Mouse (Mus musculus): ENCODE results near the gene Kmt2b. TPM values are rescaled to one million over a fixed set of nuclear protein-coding genes. Genes with fewer than 3 reads are reported as not detected.

Gene Kmt2b
- polyA plus RNA-seq, 1 experiment from 2014 or later: 11.7 TPM

GRCm38 (mm10) chr7:30564970-30565571 lies 23.5 kb downstream of the Kmt2b start, which contains the start of gene Igflr1:
Gene Igflr1 (plus strand): TSS chr7:30565427.
- Histone ChIP-seq H3K4me1 (ENCODE audit: control insufficient read depth, insufficient read depth, low read length) (peaks cover under 1% of the 10 kb centered on the region; the same call in 1 of the 2 replicates), H3K27me3 (replicated peaks; ENCODE audit: control insufficient read depth, insufficient read depth, low read length) (no peaks in the 10 kb centered on the region), H3K36me3 (ENCODE audit: control insufficient read depth, insufficient read depth, low read length) (peaks cover 49% of the 10 kb centered on the region), H3K9me3 (ENCODE audit: control insufficient read depth, low read length) (no peaks in the 10 kb centered on the region), H3K4me3 (ENCODE audit: low read depth, low read length) (no peak within 1 kb of the TSS), H3K4me2 (ENCODE audit: low read depth, low read length) (peak within 1 kb of the TSS; percentile 65; the same call in 1 of the 2 replicates), H3K27ac (replicated peaks; ENCODE audit: low read depth, low read length) (no peak within 1 kb of the TSS), H3K9ac (ENCODE audit: low read depth, low read length) (no peak within 1 kb of the TSS)
- DNase-seq (ENCODE audit: low spot score) (no peak), ATAC-seq (ENCODE audit: low read depth) (no peak)
- 94% methylated on average over 12 of the region's 12 CpGs for WGBS

GRCm38 (mm10) chr7:30563906-30564280 lies 24.6 kb downstream of the Kmt2b start:
- Histone ChIP-seq H3K27ac (replicated peaks; ENCODE audit: low read depth, low read length) (peak overlapping the region; percentile 62; the same call in 1 of the 2 replicates), H3K9ac (ENCODE audit: low read depth, low read length) (peak overlapping the region; percentile 85), H3K4me2 (ENCODE audit: low read depth, low read length) (peak overlapping the region; percentile 65), H3K4me1 (ENCODE audit: control insufficient read depth, insufficient read depth, low read length) (peaks cover 4% of the 10 kb centered on the region; the same call in 1 of the 2 replicates), H3K36me3 (ENCODE audit: control insufficient read depth, insufficient read depth, low read length) (peaks cover 37% of the 10 kb centered on the region), H3K9me3 (ENCODE audit: control insufficient read depth, low read length) (no peaks in the 10 kb centered on the region), H3K27me3 (replicated peaks; ENCODE audit: control insufficient read depth, insufficient read depth, low read length) (no peaks in the 10 kb centered on the region), H3K4me3 (ENCODE audit: low read depth, low read length) (peak overlapping the region; percentile 88)
- DNase-seq (ENCODE audit: low spot score) (no peak), ATAC-seq (ENCODE audit: low read depth) (no peak)
- WGBS: 26% methylated on average over 6 of the region's 6 CpGs

GRCm38 (mm10) chr7:30563117-30563905 lies 25.2 kb downstream of the Kmt2b start, which contains the start of the genes U2af1l4, Gm49396 and Psenen:
Gene U2af1l4 (plus strand): TSS chr7:30563301.
Gene Gm49396 (plus strand): TSS chr7:30563344.
Gene Psenen (minus strand): TSS chr7:30563627.
- Histone ChIP-seq H3K27me3 (replicated peaks; ENCODE audit: control insufficient read depth, insufficient read depth, low read length) (no peaks in the 10 kb centered on the region), H3K9me3 (ENCODE audit: control insufficient read depth, low read length) (no peaks in the 10 kb centered on the region), H3K36me3 (ENCODE audit: control insufficient read depth, insufficient read depth, low read length) (peaks cover 31% of the 10 kb centered on the region), H3K4me2 (ENCODE audit: low read depth, low read length) (peak within 1 kb of the TSS; percentile 65), H3K4me1 (ENCODE audit: control insufficient read depth, insufficient read depth, low read length) (peaks cover 10% of the 10 kb centered on the region), H3K27ac (replicated peaks; ENCODE audit: low read depth, low read length) (peak within 1 kb of the TSS; percentile 96), H3K9ac (ENCODE audit: low read depth, low read length) (peak within 1 kb of the TSS; percentile 85), H3K4me3 (ENCODE audit: low read depth, low read length) (peak within 1 kb of the TSS; percentile 88)
- ATAC-seq (ENCODE audit: low read depth) (peak; percentile 89), DNase-seq (ENCODE audit: low spot score) (peak; percentile 99)
- WGBS: under 1% methylated on average over 41 of the region's 45 CpGs

GRCm38 (mm10) chr7:30562526-30563116 lies 25.9 kb downstream of the Kmt2b start:
- Histone ChIP-seq H3K27me3 (replicated peaks; ENCODE audit: control insufficient read depth, insufficient read depth, low read length) (no peaks in the 10 kb centered on the region), H3K4me1 (ENCODE audit: control insufficient read depth, insufficient read depth, low read length) (peaks cover 13% of the 10 kb centered on the region), H3K36me3 (ENCODE audit: control insufficient read depth, insufficient read depth, low read length) (peaks cover 32% of the 10 kb centered on the region), H3K4me2 (ENCODE audit: low read depth, low read length) (peak overlapping the region; percentile 65), H3K4me3 (ENCODE audit: low read depth, low read length) (peak overlapping the region; percentile 88), H3K9ac (ENCODE audit: low read depth, low read length) (peak overlapping the region; percentile 85), H3K27ac (replicated peaks; ENCODE audit: low read depth, low read length) (peak overlapping the region; percentile 69), H3K9me3 (ENCODE audit: control insufficient read depth, low read length) (no peaks in the 10 kb centered on the region)
- 1% methylated on average over 27 of the region's 27 CpGs for WGBS
- DNase-seq (ENCODE audit: low spot score): peak; percentile 34
- no peak for ATAC-seq (ENCODE audit: low read depth)

- Histone ChIP-seq H3K27me3 (replicated peaks; ENCODE audit: control insufficient read depth, insufficient read depth, low read length) (no peaks in the 10 kb centered on the region), H3K4me3 (ENCODE audit: low read depth, low read length) (0 out of 2 replicates have a peak overlapping the region, but pooled peaks have one; percentile 75), H3K4me2 (ENCODE audit: low read depth, low read length) (peak overlapping the region; percentile 83), H3K9ac (ENCODE audit: low read depth, low read length) (no peak overlapping the region), H3K36me3 (ENCODE audit: control insufficient read depth, insufficient read depth, low read length) (peaks cover 36% of the 10 kb centered on the region), H3K9me3 (ENCODE audit: control insufficient read depth, low read length) (no peaks in the 10 kb centered on the region), H3K27ac (replicated peaks; ENCODE audit: low read depth, low read length) (0 out of 2 replicates have a peak overlapping the region, but pooled peaks have one; percentile 63), H3K4me1 (ENCODE audit: control insufficient read depth, insufficient read depth, low read length) (peaks cover 13% of the 10 kb centered on the region)
- WGBS: 75% methylated on average over 2 of the region's 2 CpGs
- no peak for ATAC-seq (ENCODE audit: low read depth)
- DNase-seq (ENCODE audit: low spot score): no peak
Observed at GRCm38 (mm10) chr7:30560296-30560695, 28.2 kb downstream of the Kmt2b start.

- Histone ChIP-seq H3K9ac (ENCODE audit: low read depth, low read length) (peak within 1 kb of the TSS; percentile 71), H3K4me1 (ENCODE audit: control insufficient read depth, insufficient read depth, low read length) (peaks cover 13% of the 10 kb centered on the region), H3K4me3 (ENCODE audit: low read depth, low read length) (peak within 1 kb of the TSS; percentile 75), H3K9me3 (ENCODE audit: control insufficient read depth, low read length) (no peaks in the 10 kb centered on the region), H3K36me3 (ENCODE audit: control insufficient read depth, insufficient read depth, low read length) (peaks cover 36% of the 10 kb centered on the region), H3K4me2 (ENCODE audit: low read depth, low read length) (peak within 1 kb of the TSS; percentile 83), H3K27ac (replicated peaks; ENCODE audit: low read depth, low read length) (0 out of 2 replicates have a peak within 1 kb of the TSS, but pooled peaks have one; percentile 63), H3K27me3 (replicated peaks; ENCODE audit: control insufficient read depth, insufficient read depth, low read length) (no peaks in the 10 kb centered on the region)
- ATAC-seq (ENCODE audit: low read depth) (peak; percentile 89), DNase-seq (ENCODE audit: low spot score) (peak; percentile 99)
- 0% methylated on average over 20 of the region's 20 CpGs for WGBS
Observed at GRCm38 (mm10) chr7:30559443-30559954, 29.0 kb downstream of the Kmt2b start, which contains the start of gene Lin37. Gene Lin37 (minus strand): TSS chr7:30559838.

GRCm38 (mm10) chr7:30558656-30559442 lies 29.7 kb downstream of the Kmt2b start:
- ATAC-seq (ENCODE audit: low read depth) (no peak), DNase-seq (ENCODE audit: low spot score) (no peak)
- Histone ChIP-seq H3K4me2 (ENCODE audit: low read depth, low read length) (peak overlapping the region; percentile 83), H3K4me1 (ENCODE audit: control insufficient read depth, insufficient read depth, low read length) (peaks cover 13% of the 10 kb centered on the region), H3K9me3 (ENCODE audit: control insufficient read depth, low read length) (no peaks in the 10 kb centered on the region), H3K4me3 (ENCODE audit: low read depth, low read length) (peak overlapping the region; percentile 75), H3K27ac (replicated peaks; ENCODE audit: low read depth, low read length) (no peak overlapping the region), H3K27me3 (replicated peaks; ENCODE audit: control insufficient read depth, insufficient read depth, low read length) (no peaks in the 10 kb centered on the region), H3K36me3 (ENCODE audit: control insufficient read depth, insufficient read depth, low read length) (peaks cover 37% of the 10 kb centered on the region), H3K9ac (ENCODE audit: low read depth, low read length) (peak overlapping the region; percentile 71)
- WGBS: 14% methylated on average over 12 of the region's 12 CpGs
